Mouse (Mus musculus): ENCODE results near the gene Slc9b2.

Slc9b2 gene

GRCm38 (mm10) chr3:135307411-135308259, at the start of gene Slc9b2:
Gene Slc9b2 (plus strand): TSS chr3:135307700.
- peak; percentile 49 for DNase-seq (ENCODE audit: low spot score)

DNA sequence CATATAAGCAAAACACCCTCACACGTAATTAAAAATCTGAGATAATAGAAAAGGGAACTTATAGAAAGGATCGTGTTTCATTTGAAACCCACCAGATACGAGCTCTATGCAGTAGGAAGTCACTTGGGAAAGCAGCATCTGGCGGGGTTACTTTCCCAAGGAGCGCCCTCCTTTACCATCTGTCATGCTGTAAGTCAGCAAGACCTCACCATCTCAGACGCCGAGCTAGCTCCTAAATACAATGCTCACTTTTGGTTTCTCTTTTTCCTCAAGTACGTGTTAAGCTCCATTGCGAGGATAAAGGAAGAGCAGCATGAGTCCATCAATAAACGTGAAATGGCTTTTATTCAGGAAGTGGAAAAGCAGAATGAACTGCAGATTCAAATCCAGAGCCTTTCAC, 48.6 kb upstream of the Slc9b2 start:
- DNase-seq (ENCODE audit: low spot score), result no peak

GRCm38 (mm10) chr3:135260233-135260632, 47.3 kb upstream of the Slc9b2 start:
- no peak for DNase-seq (ENCODE audit: low spot score)

DNA sequence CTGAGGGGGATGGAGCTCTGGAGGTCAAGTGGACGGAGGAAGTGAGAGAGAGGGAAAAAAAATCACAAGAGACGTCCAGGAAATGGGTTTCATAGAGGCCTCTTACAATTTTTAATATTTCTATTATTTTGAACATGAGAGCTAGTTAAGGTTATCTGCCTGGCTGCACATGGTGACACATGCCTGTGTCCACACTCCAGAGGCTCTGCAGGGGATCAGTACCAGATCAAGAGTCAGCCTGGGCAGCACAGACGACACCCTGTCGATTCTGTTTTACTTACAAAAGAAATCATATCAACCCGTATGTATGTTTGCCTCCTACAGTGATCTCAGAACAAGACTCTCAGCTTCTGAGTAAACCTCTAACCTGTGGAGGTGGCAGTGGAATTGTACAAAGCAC, 38.9 kb upstream of the Slc9b2 start:
- no peak for DNase-seq (ENCODE audit: low spot score)

GRCm38 (mm10) chr3:135269391-135269990, 38.0 kb upstream of the Slc9b2 start:
- DNase-seq (ENCODE audit: low spot score), result no peak

- DNase-seq (ENCODE audit: low spot score), result no peak
These were observed 34.9 kb upstream of the Slc9b2 start for GRCm38 (mm10) chr3:135272627-135273026.

GRCm38 (mm10) chr3:135273047-135273446, 34.5 kb upstream of the Slc9b2 start:
- no peak for DNase-seq (ENCODE audit: low spot score)

GRCm38 (mm10) chr3:135280160-135280559, 27.3 kb upstream of the Slc9b2 start:
- DNase-seq (ENCODE audit: low spot score), result no peak

DNA sequence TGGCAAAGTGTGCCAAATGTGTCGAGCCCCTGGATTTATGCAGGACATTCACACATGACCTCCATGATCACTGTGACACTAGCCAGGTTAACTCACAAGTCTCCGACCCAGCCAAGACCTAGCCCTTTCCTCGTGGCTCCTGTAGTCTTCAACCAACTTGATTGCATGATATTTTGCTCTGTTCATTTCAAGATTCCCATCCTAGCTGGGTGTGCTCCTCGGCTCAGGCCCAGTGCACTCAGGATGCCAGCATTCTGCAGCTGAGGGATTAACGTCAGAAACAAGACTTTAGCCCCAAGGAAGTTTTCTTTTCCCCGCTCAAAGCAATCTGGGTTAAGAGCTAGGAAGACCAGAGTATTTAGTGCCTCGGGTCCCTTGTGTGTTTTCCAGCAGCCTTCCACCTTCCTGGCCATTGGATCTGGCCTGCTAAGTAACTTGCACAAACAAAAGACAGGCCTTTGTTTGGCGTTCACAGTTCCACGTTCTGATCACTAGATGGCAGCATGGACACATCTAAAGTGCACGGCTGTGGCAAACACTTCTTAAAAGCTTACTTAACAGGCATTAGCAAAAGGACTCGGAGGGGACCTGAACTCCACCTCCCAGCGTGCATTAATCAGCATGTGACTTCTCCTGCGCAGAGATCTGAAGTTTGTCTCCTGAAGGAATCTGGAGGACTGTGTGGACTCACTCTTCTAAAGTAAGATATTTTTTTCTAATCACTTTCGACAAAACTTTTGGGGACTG, 26.7 kb upstream of the Slc9b2 start, which contains the start of gene Bdh2:
Bdh2 (plus strand) TSS at position 553 of the 747 bp plus-strand sequence.
- DNase-seq (ENCODE audit: low spot score), result peak; percentile 83

- DNase-seq (ENCODE audit: low spot score), result no peak
These were observed 25.8 kb upstream of the Slc9b2 start for GRCm38 (mm10) chr3:135281701-135282100.

- no peak for DNase-seq (ENCODE audit: low spot score)
These were observed 22.2 kb upstream of the Slc9b2 start for GRCm38 (mm10) chr3:135285256-135285655.

DNA sequence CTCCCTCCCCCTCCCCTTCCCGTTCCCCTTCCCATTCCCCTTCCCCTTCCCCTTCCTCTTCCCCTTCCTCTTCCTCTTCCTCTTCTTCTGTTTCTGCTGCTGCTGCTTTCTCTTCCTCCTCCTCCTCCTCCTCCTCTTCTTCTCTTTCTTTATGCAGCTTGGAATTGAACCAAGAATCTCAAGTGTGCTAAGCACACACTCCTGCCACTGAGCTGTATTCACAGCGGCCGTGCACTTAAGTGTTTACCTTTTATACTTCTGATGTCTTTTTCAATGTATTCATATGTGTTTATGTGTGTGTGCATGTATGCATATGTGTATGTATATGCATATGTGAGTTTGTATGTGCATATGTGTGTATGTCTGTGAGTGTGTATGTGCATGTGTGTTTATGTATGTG, 21.7 kb upstream of the Slc9b2 start:
- DNase-seq (ENCODE audit: low spot score), result no peak

DNA sequence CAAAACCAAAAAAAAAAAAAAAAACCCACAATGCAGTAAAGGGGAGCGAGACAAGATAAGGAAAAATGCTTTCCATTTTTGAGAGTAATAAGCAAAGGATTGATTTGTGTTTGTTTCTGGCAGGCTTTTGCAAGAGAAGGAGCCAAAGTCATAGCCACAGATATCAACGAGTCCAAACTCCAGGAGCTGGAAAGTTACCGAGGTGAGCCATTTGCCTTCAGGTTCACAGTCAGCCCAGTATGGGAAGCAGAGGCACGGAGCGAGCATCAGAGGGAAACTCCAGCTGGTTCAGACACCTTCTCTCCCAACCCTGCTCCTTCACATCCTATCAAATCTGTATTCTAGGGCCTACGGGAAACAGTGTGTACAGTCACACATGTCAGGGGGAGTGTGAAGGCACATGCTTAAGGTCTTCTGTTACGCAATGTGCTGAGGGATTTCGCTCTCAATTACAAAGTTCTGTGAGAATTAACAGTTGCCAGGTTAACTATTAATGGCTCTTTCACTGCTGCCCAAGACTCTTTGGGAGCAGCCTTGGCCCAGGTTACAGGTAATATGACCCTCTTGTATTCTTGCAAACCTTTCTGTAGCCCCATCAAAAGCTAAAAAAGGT, 19.3 kb upstream of the Slc9b2 start:
- no peak for DNase-seq (ENCODE audit: low spot score)

DNA sequence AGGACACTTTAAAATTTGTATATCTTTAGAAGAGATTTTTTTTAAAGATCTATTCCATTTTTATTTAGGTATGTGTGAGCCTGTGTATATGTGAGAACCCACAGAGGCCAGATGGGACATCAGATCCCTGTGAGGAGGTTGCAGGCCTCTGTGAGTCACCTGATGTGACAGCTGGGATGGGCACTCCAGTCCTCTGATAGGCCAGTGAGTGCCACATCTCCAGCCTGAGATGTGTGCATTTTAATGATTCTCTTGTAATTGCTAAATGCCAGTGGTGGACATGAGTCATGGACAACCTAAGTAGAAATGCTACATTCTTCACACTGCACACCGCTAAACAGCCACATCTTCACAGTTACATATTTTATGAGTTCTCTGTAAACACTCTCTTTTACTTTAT, 18.4 kb upstream of the Slc9b2 start:
- DNase-seq (ENCODE audit: low spot score), result no peak

DNA sequence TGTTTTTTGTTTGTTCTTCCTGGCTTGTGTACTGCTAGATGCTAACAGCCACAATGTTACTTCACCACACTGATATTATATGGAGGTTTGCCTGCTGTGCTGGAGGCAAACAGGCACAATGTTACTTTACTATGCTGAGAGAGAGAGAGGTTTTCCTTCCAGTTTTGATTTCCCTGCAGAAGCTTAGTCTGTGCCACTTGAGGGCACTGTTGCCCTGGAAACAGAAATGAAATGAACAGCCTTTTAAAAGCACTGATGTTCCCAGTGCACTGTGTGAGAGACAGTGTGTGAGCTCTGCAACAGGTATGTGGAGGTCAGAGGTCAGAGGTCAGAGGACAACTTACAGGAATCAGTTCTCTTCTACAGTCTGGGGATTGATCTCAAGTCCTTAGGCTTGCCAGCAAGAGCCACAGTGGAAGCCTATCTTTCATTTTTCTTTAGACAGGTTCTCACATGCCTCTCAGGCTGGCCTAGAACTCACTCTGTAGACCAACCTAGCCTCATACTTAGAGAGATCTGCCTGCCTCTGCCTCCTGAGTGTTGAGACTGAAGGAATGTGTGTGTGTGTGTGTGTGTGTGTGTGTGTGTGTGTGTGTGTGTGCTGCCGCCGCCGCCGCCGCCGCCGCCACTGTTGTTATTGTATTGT, 17.1 kb upstream of the Slc9b2 start:
- DNase-seq (ENCODE audit: low spot score), result peak; percentile 75

- DNase-seq (ENCODE audit: low spot score), result no peak
These were observed 13.8 kb upstream of the Slc9b2 start for GRCm38 (mm10) chr3:135293703-135294102.

- DNase-seq (ENCODE audit: low spot score), result peak; percentile 84
These were observed 11.9 kb upstream of the Slc9b2 start for GRCm38 (mm10) chr3:135295559-135295958.

- peak; percentile 68 for DNase-seq (ENCODE audit: low spot score)
These were observed 8.9 kb upstream of the Slc9b2 start for GRCm38 (mm10) chr3:135298560-135298959.

DNA sequence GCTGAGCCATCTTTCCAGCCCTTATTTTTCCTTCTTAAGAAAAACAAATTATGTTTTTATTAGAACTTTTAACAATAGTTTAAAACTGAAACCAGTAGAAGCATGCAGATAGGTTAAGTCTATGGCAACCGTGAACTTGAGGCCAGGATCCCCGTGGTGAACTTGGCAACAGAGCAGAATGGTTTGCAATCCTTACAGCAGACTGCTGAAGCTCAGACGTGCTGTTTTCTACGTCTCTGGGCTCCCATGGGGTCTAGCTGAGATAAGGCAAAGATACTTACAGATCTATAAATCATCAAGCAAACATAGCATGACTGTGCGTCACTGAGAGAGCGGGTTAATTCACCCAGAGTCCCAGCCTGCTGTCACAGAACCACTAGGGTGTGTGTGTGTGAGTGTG, 7.4 kb upstream of the Slc9b2 start:
- no peak for DNase-seq (ENCODE audit: low spot score)

GRCm38 (mm10) chr3:135304060-135304459, 3.4 kb upstream of the Slc9b2 start:
- no peak for DNase-seq (ENCODE audit: low spot score)

DNA sequence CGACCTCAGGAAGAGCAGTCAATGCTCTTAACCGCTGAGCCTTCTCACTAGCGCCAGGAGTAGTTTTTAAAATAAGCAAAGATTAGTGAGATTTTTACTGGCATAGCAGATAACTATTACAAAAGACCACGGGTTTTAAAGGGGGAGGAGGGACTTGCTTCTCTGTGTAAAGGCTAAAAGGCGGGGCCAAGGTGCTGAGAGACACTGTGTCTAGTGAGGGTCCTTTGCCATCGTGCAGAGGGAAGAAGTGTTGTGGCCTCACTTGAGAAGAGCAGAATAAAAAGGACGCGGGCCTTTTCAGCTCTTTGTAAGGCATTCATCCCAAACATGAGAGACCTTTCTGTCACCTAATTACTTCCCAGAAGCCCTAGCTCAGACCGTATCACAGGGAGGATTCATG, 2.9 kb upstream of the Slc9b2 start:
- DNase-seq (ENCODE audit: low spot score), result no peak
